Mouse (Mus musculus): ENCODE measurements around the gene Crtc1.

Gene Crtc1

GRCm38 (mm10) chr8:70347860-70348420 lies 91.4 kb downstream of the Crtc1 start:
- DNase-seq (ENCODE audit: low spot score), result no peak

- DNase-seq (ENCODE audit: low spot score), result no peak
Observed at GRCm38 (mm10) chr8:70347443-70347842, 91.9 kb downstream of the Crtc1 start.

DNA sequence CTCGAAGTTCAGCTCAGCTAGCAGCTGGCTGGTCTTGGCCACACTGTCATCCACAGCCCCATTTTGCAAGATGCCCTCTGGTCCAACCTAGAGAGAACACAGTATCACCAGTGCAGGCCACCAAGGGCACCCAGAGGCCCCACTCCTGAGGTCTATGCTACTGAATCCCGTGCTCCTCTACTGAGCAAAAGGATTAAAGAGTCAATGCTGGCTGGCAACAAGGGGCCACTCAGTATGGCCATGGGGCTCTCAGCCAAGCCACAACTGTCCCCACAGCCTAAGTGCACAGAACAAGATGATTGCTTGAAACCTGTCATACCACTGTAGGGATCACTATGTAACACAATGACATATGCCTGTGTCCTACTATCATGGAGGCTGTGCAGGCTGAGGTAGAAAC lies 95.1 kb downstream of the Crtc1 start:
- no peak for DNase-seq (ENCODE audit: low spot score)

GRCm38 (mm10) chr8:70343696-70344095 lies 95.7 kb downstream of the Crtc1 start:
- DNase-seq (ENCODE audit: low spot score), result peak; percentile 45

DNA sequence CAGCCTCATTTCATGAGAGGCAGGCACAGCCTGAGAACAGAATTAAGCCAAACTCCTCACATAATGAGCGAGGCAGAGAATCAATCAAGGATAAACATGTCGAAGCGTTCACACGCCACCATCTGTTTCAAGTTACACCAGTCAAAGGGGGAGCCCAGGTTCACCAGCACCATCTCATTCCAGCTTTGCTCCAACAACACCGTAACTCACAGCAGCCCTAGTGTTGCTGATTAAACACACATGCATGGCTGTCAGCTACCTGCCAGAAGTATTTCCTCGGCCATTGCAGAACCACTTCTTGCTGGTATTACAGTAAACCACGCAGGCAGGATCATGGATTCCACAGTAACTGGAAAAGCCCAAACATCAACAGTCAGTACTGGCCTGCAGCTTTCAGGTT lies 96.3 kb downstream of the Crtc1 start:
- no peak for DNase-seq (ENCODE audit: low spot score)

DNA sequence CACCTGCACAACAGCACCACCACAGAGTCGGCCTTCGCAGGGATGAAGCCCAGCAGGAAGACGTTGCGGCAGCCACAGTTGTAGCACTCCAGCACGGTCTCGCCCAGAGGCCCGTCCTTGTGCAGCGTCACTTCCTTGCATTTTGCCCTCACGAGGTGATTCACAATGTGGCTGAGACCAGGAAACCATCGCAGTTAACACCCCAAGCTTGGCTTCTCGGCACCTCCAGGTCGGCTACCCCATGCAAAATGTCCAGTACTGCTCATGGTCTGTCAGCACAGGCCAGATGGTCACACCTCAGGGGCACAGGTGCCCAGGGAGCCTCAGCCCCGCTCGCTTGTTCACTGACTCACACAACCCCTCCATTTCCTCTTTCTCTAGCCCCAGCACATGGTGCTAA lies 97.4 kb downstream of the Crtc1 start:
- DNase-seq (ENCODE audit: low spot score), result no peak

- no peak for DNase-seq (ENCODE audit: low spot score)
Observed at GRCm38 (mm10) chr8:70340659-70341058, 98.7 kb downstream of the Crtc1 start.

DNA sequence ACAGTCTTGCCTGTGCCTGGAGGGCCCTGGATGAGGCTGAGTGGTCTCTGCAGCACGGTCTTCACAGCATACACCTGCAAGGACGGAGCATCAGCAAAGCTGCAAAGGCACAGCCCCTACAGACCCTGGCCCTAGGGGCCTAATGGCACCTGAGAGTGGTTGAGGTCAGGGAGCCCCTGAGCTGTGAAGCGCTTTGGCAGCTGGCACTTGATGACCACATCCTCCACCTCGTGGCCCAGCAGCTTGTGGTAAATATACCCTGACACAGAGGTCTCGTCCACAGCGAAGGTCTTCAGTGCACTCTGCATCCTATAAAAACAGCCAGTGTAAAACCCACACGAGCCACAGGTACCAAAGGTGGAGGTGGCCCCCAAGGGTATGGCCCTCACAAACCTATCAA lies 100.4 kb downstream of the Crtc1 start:
- no peak for DNase-seq (ENCODE audit: low spot score)

GRCm38 (mm10) chr8:70332878-70333202 lies 106.5 kb downstream of the Crtc1 start:
- no peak for DNase-seq (ENCODE audit: low spot score)
